Mouse (Mus musculus) lung, adult 2 months (tissue): ENCODE data around the gene Nfx1. TPM values are rescaled to one million over a fixed set of nuclear protein-coding genes. Genes with fewer than 3 reads are reported as not detected.

Source experiments
- DNase-seq: peaks from one replicate; pipeline ENCODE4 v3.0.0; 2022
- H3K4me1 ChIP-seq: fragments of 200-500 bp; 2 replicates; pipeline ENCODE4 v1.6.1; 2011; ENCODE audit warnings: low read length; ENCODE audit not compliant: control insufficient read depth, insufficient read depth
- H3K4me3 ChIP-seq: fragments of 200-500 bp; replicated peaks from 2 replicates; pipeline ENCODE3; 2011; ENCODE audit warnings: low read depth, mild to moderate bottlenecking, control low read depth, low read length; ENCODE audit errors: extremely low read depth
- CTCF ChIP-seq: fragments of 200-500 bp; IDR thresholded peaks from 2 replicates; pipeline ENCODE4 v1.5.1; 2011; ENCODE audit warnings: mild to moderate bottlenecking, low read length, control low read depth; ENCODE audit not compliant: insufficient read depth
- POLR2A ChIP-seq: fragments of 200-500 bp; IDR thresholded peaks from 2 replicates; pipeline ENCODE4 v1.6.1; 2011; ENCODE audit warnings: low read depth, mild to moderate bottlenecking, control low read depth, low read length, borderline replicate concordance; ENCODE audit errors: extremely low read depth
- WGBS: fragments of 180-500 bp; shearing (Covaris S2); methylation state at CpG from one replicate; pipeline ENCODE4 v1.1.7; 2018; 5-methylcytosine and 5-hydroxymethylcytosine counted together
- polyA plus RNA-seq: library from polyadenylated mRNA; depleted of rRNA; stranded (reverse); fragments of >200 nt; gene quantifications from 2 replicates; pipeline ENCODE4 v1.2.3, GENCODE M21; 2012

Nfx1 gene
- polyA plus RNA-seq, 1 experiment: 28.9 TPM

DNA sequence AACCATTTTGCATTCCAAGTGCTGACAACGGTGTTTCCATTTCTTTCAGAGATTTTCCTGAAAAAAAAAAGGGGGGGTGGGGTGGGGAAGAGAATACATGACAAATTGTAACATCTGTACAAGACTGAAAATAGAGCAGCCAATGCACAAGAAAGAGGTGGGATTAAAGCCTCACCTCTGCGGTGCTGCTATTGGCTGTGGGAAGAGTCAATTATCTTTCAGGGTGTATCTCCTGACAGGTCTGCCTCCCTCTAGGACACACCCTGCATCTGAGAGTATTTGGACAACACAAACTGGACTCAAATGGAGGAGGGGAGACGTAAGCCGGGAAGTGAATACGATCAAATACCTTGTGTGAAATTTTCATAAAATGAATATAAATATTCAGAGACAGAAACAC, 27.1 kb upstream of the Nfx1 start:
- H3K4me3 ChIP-seq: no peak overlapping the region
- no peak for DNase-seq
- no peak for TF ChIP-seq POLR2A
- no peak for TF ChIP-seq CTCF
- peaks cover 8% of the 10 kb centered on the region for H3K4me1 ChIP-seq
- 95% methylated on average over 5 of the region's 5 CpGs for WGBS

DNA sequence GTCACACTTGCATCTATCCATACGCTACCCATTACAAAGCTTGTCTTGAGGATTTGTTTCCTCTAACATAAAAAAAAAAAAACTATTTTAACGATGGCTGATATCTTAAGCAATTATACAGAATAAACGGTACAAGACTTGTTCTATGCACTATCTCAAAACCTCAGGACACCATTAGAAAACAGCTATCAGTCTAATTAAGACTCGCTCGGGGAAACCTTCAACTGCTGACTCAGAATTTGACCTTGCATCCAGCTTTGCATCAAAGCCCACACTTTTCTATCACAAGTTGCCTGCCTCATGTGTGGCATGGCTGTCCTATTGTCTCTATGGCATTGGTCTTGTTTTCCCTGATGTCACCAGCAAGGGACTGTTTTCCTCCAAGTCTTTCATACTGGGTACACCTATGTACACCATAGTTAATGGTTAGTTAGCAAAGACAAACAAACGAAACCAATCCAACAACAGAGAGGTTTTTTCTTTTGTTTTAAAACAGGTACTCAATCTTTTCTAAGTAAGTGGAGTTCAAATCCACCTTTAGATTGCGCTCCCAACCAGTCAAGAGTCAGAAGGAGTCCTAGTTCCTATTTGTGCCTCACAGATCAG, 24.1 kb upstream of the Nfx1 start:
- WGBS: 77% methylated on average over 7 of the region's 7 CpGs
- TF ChIP-seq POLR2A: no peak
- TF ChIP-seq CTCF: no peak
- peaks cover 8% of the 10 kb centered on the region for H3K4me1 ChIP-seq
- DNase-seq: no peak
- no peak overlapping the region for H3K4me3 ChIP-seq

DNA sequence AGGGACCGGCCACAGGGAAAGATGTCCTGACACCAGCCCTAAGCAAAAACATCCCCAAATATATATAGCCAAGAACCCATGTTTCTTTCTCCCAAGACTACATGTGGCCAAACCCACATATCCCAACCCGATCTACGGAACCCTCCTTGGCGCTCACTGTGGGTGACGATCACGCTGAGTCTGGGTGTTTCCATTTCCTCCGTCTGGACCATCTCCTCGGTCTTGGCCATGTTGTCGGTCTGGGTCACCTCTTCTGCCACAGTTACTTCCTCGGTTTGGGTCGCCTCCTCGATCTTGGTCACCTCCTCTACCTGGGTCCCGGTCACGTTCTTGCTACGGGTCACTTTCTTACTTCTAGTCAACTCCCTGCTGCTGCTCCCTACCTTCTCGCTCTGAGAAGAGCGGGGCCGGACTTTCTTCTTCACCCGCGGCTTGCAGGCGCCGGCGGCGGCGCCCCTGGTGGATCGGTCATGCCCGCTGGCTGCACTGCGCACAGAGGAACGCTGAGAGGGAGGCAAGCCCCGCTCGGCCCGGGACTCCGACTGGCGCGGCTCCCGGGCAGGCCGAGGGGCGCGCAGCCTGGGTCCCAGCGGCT, 23.0 kb upstream of the Nfx1 start:
- DNase-seq: no peak
- under 1% methylated on average over 40 of the region's 40 CpGs for WGBS
- no peak for TF ChIP-seq CTCF
- no peak for TF ChIP-seq POLR2A
- peaks cover 8% of the 10 kb centered on the region for H3K4me1 ChIP-seq
- H3K4me3 ChIP-seq: peak overlapping the region; percentile 87

DNA sequence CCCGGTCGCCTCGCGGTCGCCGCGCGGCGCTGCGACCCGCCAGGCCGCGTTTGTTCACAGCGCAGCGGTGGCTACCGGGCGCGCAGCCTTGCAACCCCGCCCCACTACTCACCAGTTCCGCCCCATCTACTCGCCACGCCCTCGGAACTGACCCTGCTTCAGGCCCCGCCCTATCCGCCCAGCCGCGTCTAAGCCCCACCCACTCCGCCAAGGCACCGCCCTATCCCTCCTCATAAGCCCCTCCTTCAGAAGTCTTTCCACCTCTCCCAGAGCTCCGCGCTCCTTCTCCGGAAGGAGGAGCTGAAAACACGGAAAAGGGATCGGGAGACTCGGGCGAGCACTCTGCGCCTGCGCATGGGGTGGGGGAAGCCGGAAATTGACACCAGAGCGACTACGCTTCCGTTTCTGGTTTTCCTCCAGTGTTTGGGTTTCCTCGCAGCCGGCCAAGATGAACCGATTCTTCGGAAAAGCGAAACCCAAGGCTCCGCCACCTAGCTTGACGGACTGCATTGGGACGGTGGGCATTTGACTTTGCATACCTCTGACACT, 22.5 kb upstream of the Nfx1 start, which contains the start of the genes Bag1 and Chmp5:
TSS of gene Bag1 (minus strand) at position 135 of the 549 bp plus-strand sequence.
TSS of gene Chmp5 (plus strand) at position 248 of the 549 bp plus-strand sequence.
- no peak for TF ChIP-seq CTCF
- peak; percentile 83; the same call in 1 of the 2 replicates for TF ChIP-seq POLR2A
- H3K4me3 ChIP-seq: peak within 1 kb of the TSS; percentile 87
- DNase-seq: peak; percentile 99
- under 1% methylated on average over 50 of the region's 50 CpGs for WGBS
- H3K4me1 ChIP-seq: peaks cover 8% of the 10 kb centered on the region

GRCm38 (mm10) chr4:40953521-40953920, 17.2 kb upstream of the Nfx1 start:
- DNase-seq: no peak
- WGBS: 83% methylated on average over 1 of the region's 1 CpGs

GRCm38 (mm10) chr4:40955942-40956341, 14.8 kb upstream of the Nfx1 start:
- no peak for TF ChIP-seq POLR2A
- TF ChIP-seq CTCF: no peak
- DNase-seq: no peak
- H3K4me1 ChIP-seq: no peaks in the 10 kb centered on the region
- H3K4me3 ChIP-seq: no peak overlapping the region
- 78% methylated on average over 6 of the region's 6 CpGs for WGBS

More at GRCm38 (mm10) chr4:40953521-40953920, 17.2 kb upstream of the Nfx1 start:
- TF ChIP-seq CTCF (peak; percentile 26), POLR2A (no peak)
- H3K4me1 ChIP-seq: no peaks in the 10 kb centered on the region; the same call in 1 of the 2 replicates
- no peak overlapping the region for H3K4me3 ChIP-seq

DNA sequence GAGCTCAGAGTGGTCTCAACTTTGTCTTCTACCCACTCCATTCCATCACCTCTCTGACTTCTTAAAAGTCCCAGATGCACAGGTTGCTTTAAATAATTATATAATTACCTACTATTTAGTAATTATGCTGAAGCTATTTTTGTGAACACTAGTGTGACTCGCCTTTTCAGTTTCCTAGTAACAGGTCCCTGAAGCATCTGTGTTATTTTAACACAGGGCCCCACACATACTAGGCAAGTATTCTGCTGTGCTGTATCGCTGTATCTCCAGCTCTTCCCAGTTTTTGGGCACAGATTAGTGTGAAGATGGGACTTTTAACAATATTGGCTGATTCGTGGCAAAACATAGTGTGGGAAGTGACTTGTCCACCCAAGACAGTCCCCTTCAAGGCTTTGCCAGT, 7.2 kb upstream of the Nfx1 start:
- 91% methylated on average over 3 of the region's 3 CpGs for WGBS
- DNase-seq: no peak
- TF ChIP-seq CTCF (no peak), POLR2A (no peak)

DNA sequence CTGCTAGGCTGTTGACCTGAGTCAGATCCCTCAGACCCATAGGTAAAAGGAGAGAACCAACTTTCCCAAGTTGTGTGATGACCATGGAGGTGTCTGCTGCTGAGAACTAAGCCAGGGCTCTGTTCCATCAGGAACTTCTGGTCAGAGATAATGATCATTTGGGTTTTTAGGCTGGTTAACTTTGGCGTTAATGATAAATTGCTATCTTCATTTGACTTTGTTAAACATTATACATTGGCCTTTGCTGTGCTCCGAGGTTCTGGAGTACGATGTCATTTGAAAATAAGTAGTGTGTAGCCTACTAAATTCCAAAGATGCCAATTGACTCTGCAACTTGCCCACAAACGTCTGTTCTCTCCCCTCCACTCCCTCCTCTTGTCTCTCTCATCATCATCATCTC, 1.5 kb upstream of the Nfx1 start:
- peaks cover 7% of the 10 kb centered on the region; the same call in 1 of the 2 replicates for H3K4me1 ChIP-seq
- no peak overlapping the region for H3K4me3 ChIP-seq
- TF ChIP-seq CTCF (no peak), POLR2A (no peak)
- no peak for DNase-seq
- 58% methylated on average over 4 of the region's 4 CpGs for WGBS

More for the DNA sequence above, 7.2 kb upstream of the Nfx1 start:
- Histone ChIP-seq H3K4me1 (no peaks in the 10 kb centered on the region), H3K4me3 (no peak overlapping the region)

DNA sequence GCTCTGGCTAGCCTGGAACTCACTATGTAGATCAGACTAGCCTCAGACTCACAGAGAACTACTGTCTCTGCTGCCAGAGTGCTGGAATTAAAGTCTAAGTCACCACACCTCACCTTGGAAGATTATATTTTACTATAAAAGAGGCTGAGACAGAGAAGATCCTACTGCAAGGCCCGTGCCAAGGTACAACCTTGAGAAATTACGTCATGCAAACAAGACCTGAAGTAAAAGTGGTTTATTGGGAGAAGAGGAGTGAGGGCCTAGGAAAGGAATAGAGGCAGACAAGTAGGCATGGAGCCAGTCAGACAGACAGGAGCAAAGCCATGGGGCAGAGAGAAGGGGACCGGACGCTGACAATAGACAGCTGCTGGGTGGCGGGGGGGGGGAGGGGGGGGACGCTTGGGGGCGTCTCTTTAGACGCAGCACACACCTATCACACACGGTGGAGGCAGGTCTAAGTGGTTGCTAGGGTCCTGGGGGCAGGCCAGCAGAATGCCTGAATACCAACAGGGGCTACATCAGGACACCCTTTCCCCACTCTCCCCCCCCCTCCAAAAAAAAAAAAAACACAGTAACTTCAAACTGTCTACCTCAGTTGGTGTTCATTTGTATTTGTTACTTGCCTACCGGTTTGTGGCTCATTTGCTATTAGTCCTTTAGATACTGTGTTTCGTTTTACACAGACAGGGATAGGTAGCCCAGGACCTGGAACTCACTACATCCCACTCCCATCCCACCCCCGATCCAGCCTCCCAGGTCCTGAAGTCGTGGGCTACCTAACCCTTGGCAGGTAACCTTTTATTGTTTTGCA, 720 bp upstream of the Nfx1 start:
- DNase-seq: no peak
- peak overlapping the region; percentile 97 for H3K4me3 ChIP-seq
- peaks cover 7% of the 10 kb centered on the region; the same call in 1 of the 2 replicates for H3K4me1 ChIP-seq
- WGBS: 5% methylated on average over 13 of the region's 13 CpGs
- no peak for TF ChIP-seq CTCF
- TF ChIP-seq POLR2A: no peak
